In genomic region chr12:86893326-86894183, GRCm38 (mm10) we compare ENCODE assay signal across 8 mouse cellular contexts. TPM values are rescaled to one million over a fixed set of nuclear protein-coding genes. Genes with fewer than 3 reads are reported as not detected.
DNase-seq lines count a peak whose midpoint lies in the region; ATAC-seq and TF ChIP-seq lines count a peak whose summit lies in the region.

No protein-coding gene starts in this region.

- H3K4me1 ChIP-seq in bone marrow macrophage, adult 2 months (ENCODE audit: control insufficient read depth, insufficient read depth, low read length): peaks cover 45% of the 10 kb centered on the region
- peaks cover 94% of the 10 kb centered on the region for H3K4me1 ChIP-seq in forebrain, embryonic 15.5 days
- peaks cover 83% of the 10 kb centered on the region for H3K4me1 ChIP-seq in intestine, embryonic 16.5 days (ENCODE audit: control insufficient read depth, insufficient read depth, low read length)
- peaks cover 85% of the 10 kb centered on the region for H3K4me1 ChIP-seq in lung, embryonic 16.5 days (replicated peaks; ENCODE audit: control insufficient read depth, insufficient read depth, low read length)
- H3K4me1 ChIP-seq in stomach, embryonic 15.5 days: peaks cover 81% of the 10 kb centered on the region

- peak overlapping the region; percentile 87 for H3K4me3 ChIP-seq in gastrocnemius, adult 2 months
- H3K4me3 ChIP-seq in bone marrow macrophage, adult 2 months (ENCODE audit: insufficient read depth, low read length): peak overlapping the region; percentile 49
- peak overlapping the region; percentile 36 for H3K4me3 ChIP-seq in forebrain, embryonic 15.5 days
- peak overlapping the region; percentile 34 for H3K4me3 ChIP-seq in intestine, embryonic 16.5 days (ENCODE audit: low read length)
- H3K4me3 ChIP-seq in lung, embryonic 16.5 days (ENCODE audit: low read length): peak overlapping the region; percentile 52
- peak overlapping the region; percentile 32 for H3K4me3 ChIP-seq in stomach, embryonic 15.5 days (replicated peaks)

- ATAC-seq in forebrain, embryonic 15.5 days (replicated peaks): peak; percentile 18
- ATAC-seq in intestine, embryonic 16.5 days: peak; percentile 14
- ATAC-seq in lung, embryonic 16.5 days (ENCODE audit: low read depth): peak; percentile 38
- peak; percentile 29; the same call in 1 of the 2 replicates for ATAC-seq in stomach, embryonic 15.5 days (ENCODE audit: insufficient read depth, low FRiP score, low read depth)

- H3K27ac ChIP-seq in gastrocnemius, adult 2 months: peak overlapping the region; percentile 100
- peak overlapping the region; percentile 97 for H3K27ac ChIP-seq in bone marrow macrophage, adult 2 months (ENCODE audit: insufficient read depth, low read depth, low read length)
- peak overlapping the region; percentile 100 for H3K27ac ChIP-seq in forebrain, embryonic 15.5 days (replicated peaks)
- H3K27ac ChIP-seq in intestine, embryonic 16.5 days (ENCODE audit: low read length): peak overlapping the region; percentile 97
- H3K27ac ChIP-seq in lung, embryonic 16.5 days (ENCODE audit: low read length): peak overlapping the region; percentile 100
- H3K27ac ChIP-seq in stomach, embryonic 15.5 days: peak overlapping the region; percentile 96

- no peaks in the 10 kb centered on the region for H3K9me3 ChIP-seq in forebrain, embryonic 15.5 days
- no peaks in the 10 kb centered on the region for H3K9me3 ChIP-seq in intestine, embryonic 16.5 days (ENCODE audit: control insufficient read depth, low read length)
- H3K9me3 ChIP-seq in lung, embryonic 16.5 days (ENCODE audit: control insufficient read depth, low read length): no peaks in the 10 kb centered on the region
- no peaks in the 10 kb centered on the region for H3K9me3 ChIP-seq in stomach, embryonic 15.5 days

- no peaks in the 10 kb centered on the region for H3K36me3 ChIP-seq in forebrain, embryonic 15.5 days
- H3K36me3 ChIP-seq in intestine, embryonic 16.5 days (ENCODE audit: control insufficient read depth, insufficient read depth, low read length): no peaks in the 10 kb centered on the region
- no peaks in the 10 kb centered on the region for H3K36me3 ChIP-seq in lung, embryonic 16.5 days (ENCODE audit: control insufficient read depth, insufficient read depth, low read length)
- H3K36me3 ChIP-seq in stomach, embryonic 15.5 days: no peaks in the 10 kb centered on the region

- WGBS in forebrain, embryonic 15.5 days: under 1% methylated on average over 20 of the region's 20 CpGs
- 2% methylated on average over 20 of the region's 20 CpGs for WGBS in intestine, embryonic 16.5 days
- 3% methylated on average over 20 of the region's 20 CpGs for WGBS in lung, embryonic 16.5 days
- 2% methylated on average over 20 of the region's 20 CpGs for WGBS in stomach, embryonic 15.5 days

- H3K4me2 ChIP-seq in forebrain, embryonic 15.5 days (replicated peaks): peak overlapping the region; percentile 70
- peak overlapping the region; percentile 76 for H3K4me2 ChIP-seq in intestine, embryonic 16.5 days (ENCODE audit: low read depth, low read length)
- H3K4me2 ChIP-seq in lung, embryonic 16.5 days (ENCODE audit: low read depth, low read length): peak overlapping the region; percentile 81
- H3K4me2 ChIP-seq in stomach, embryonic 15.5 days: peak overlapping the region; percentile 75

- intact Hi-C loops in gastrocnemius, adult 2 months (cut with DNase I): no loop called here

- no peaks in the 10 kb centered on the region for H3K27me3 ChIP-seq in forebrain, embryonic 15.5 days
- H3K27me3 ChIP-seq in intestine, embryonic 16.5 days (replicated peaks; ENCODE audit: control insufficient read depth, insufficient read depth, low read length): no peaks in the 10 kb centered on the region
- H3K27me3 ChIP-seq in lung, embryonic 16.5 days (ENCODE audit: control insufficient read depth, insufficient read depth, low read depth, low read length): no peaks in the 10 kb centered on the region
- no peaks in the 10 kb centered on the region for H3K27me3 ChIP-seq in stomach, embryonic 15.5 days (replicated peaks)

- peak overlapping the region; percentile 60 for H3K9ac ChIP-seq in forebrain, embryonic 15.5 days (replicated peaks)
- peak overlapping the region; percentile 54 for H3K9ac ChIP-seq in intestine, embryonic 16.5 days (ENCODE audit: low read depth, low read length)
- H3K9ac ChIP-seq in lung, embryonic 16.5 days (ENCODE audit: low read length): peak overlapping the region; percentile 72
- H3K9ac ChIP-seq in stomach, embryonic 15.5 days: no peak overlapping the region; the same call in 1 of the 2 replicates

- no peak for TF ChIP-seq POLR2A in bone marrow macrophage, adult 2 months (IDR thresholded peaks at IDR 0.05; ENCODE audit: borderline replicate concordance, low read depth, low read length)

- DNase-seq in gastrocnemius, adult 2 months: peak; percentile 63
- no peak for DNase-seq in gastrocnemius, adult 8-10 months (ENCODE audit: low spot score in 2 of 2)
- no peak for DNase-seq in layer of hippocampus, adult 9-10 months (ENCODE audit: low spot score)

- no peak for TF ChIP-seq CTCF in gastrocnemius, adult 2 months (IDR thresholded peaks at IDR 0.05)
- no peak for TF ChIP-seq CTCF in bone marrow macrophage, adult 2 months (IDR thresholded peaks at IDR 0.05; ENCODE audit: low read depth, low read length)

RNA-seq across cellular contexts. Expression of gene Irf2bpl, which starts 9.0 kb away (rescaled TPM):
- total RNA-seq in gastrocnemius, adult 2 months (2021): 10 to 100 TPM; 21.5 to 28.2 TPM
- 10 to 100 TPM; 21.3 to 27.0 (median 22.9) TPM for total RNA-seq in gastrocnemius, adult 8-10 months (2022)
- polyA plus RNA-seq in bone marrow macrophage, adult 2 months (2012; ENCODE audit: insufficient read depth, insufficient read length, missing spikeins): 11.4 and 12.0 TPM in 2 replicates
- 94.9 and 95.8 TPM in 2 replicates for polyA plus RNA-seq in forebrain, embryonic 15.5 days (2015; fragmentation: Nextera tagmentation; extraction: Ambion mirVana)
- polyA plus RNA-seq in intestine, embryonic 16.5 days (2015; fragmentation: Nextera tagmentation; extraction: Ambion mirVana): 8.2 and 10.9 TPM in 2 replicates
- 28.8 and 34.2 TPM in 2 replicates for polyA plus RNA-seq in lung, embryonic 16.5 days (2015; fragmentation: Nextera tagmentation; extraction: Ambion mirVana)
- polyA plus RNA-seq in stomach, embryonic 15.5 days (2015; fragmentation: Nextera tagmentation; extraction: Ambion mirVana): 28.4 and 29.3 TPM in 2 replicates

RNA-seq across cellular contexts. Expression of gene Cipc, which starts 53.3 kb away (rescaled TPM):
- 10 to 100 TPM; 32.2 to 33.8 TPM for total RNA-seq in gastrocnemius, adult 2 months (2021)
- total RNA-seq in gastrocnemius, adult 8-10 months (2022): 10 to 100 TPM; 34.5 to 38.7 (median 37.1) TPM
- polyA plus RNA-seq in bone marrow macrophage, adult 2 months (2012; ENCODE audit: insufficient read depth, insufficient read length, missing spikeins): 21.3 and 23.0 TPM in 2 replicates
- 53.6 and 55.3 TPM in 2 replicates for polyA plus RNA-seq in forebrain, embryonic 15.5 days (2015; fragmentation: Nextera tagmentation; extraction: Ambion mirVana)
- polyA plus RNA-seq in intestine, embryonic 16.5 days (2015; fragmentation: Nextera tagmentation; extraction: Ambion mirVana): 7.9 and 9.5 TPM in 2 replicates
- 18.9 and 20.2 TPM in 2 replicates for polyA plus RNA-seq in lung, embryonic 16.5 days (2015; fragmentation: Nextera tagmentation; extraction: Ambion mirVana)
- polyA plus RNA-seq in stomach, embryonic 15.5 days (2015; fragmentation: Nextera tagmentation; extraction: Ambion mirVana): 15.4 and 15.7 TPM in 2 replicates

Comparison
In these comparisons a context has a peak if more than half of its experiments do, and no peak if none do; other contexts are left out.
1. H3K4me3 ChIP-seq: peak in every context shown above with its lines; median percentile 87 in gastrocnemius, adult 2 months; 52 in lung, embryonic 16.5 days; 49 in bone marrow macrophage, adult 2 months; 36 in forebrain, embryonic 15.5 days; 34 in intestine, embryonic 16.5 days; 32 in stomach, embryonic 15.5 days.